Mouse (Mus musculus) right cerebral cortex, postnatal 4 days (tissue): ENCODE measurements around the gene Dvl3.

Experiments used
- DNase-seq: peaks from one replicate; pipeline ENCODE4 v3.0.0-alpha.2; 2022

The Dvl3 gene

DNA sequence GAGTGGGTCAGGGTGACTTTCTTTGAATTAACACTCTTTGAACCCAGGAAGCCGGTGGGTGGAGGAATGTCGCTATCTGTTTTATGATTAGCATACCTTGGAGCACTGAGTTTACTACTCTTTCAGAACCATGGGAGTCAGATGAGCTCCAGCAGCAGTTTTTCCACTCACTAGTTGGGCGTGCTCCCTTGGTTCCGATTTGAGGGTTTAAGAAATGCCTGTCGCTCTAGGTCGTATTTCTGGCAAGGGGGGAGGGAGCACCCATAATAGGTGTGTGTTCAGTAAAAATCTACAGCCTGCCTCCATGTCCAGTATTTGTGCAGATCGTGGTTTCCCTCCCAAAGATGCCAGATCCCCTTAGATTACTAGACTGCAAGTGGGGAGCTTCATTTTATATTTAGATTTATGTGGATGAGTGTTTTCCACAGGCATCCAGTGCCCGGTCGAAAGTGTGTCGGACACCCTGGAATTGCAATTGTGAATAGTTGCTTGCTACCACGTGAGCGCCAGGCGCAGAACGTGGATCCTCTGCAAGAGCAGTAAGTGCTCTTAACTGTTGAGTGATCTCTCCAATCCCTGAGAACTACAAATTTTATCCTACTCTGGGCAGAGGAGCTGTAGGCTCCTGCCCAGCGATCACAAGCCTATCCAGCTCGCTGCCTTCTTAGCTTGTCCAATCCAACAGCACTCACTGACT is 18.7 kb upstream of the Dvl3 start:
- DNase-seq, result no peak

DNA sequence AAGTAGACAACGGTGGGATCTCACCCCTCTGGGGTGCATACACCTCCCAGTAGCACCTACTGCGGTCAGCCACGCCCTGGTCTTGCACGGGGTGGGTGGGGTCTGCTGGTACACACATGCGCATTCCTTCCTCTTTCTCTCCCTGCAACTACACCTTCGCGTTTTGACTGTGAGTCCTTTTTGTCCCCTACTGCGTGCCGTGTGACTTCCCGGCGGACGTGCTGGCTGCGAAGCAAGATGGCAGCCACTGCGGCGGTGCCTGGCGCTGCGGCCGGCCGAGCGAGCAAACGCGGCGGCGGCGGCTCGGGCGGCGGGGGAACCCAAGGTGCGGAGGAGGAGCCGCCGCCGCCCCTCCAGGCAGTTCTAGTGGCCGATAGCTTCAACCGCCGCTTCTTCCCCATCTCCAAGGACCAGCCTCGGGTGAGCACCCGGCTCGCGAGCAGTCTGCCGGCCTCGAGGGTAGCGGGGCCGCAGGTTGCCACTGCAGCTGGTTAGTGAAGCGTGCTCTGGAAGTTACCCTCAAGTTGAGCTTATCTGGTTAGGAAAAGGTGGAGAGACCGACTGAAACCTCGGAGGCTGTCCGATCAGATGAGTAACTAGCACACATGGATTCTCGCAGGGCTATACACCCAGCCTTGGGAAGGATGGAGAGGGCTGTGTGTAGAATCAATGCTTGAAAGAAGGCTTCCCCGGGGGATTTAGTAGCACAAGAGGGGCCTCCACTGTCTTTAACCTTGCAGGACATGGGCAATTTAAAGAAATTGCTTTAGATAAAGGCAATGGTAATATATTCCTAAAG is 17.9 kb upstream of the Dvl3 start, which contains the start of gene Eif2b5:
Eif2b5 (plus strand) TSS at position 141 of the 799 bp plus-strand sequence.
- peak; percentile 78 for DNase-seq

DNA sequence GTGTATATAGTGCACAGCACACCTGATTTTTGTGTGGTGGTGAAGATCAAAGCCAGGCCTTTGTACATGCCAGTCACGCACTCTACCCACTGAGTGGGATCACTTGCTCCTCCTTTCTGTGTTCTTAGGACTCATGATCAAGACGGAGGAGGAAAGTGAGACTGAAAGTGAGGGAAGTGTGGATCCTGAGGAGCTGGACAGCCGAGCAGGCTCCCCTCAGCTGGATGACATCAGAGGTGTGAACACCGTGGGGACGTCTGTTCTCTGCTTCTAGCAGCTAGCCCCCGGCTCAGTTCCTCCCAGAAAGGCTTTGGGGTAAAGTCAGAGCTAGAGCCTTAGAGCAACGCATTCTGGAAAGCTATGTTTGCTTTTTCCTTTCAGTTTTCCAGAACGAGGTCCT is 10.8 kb upstream of the Dvl3 start:
- no peak for DNase-seq

DNA sequence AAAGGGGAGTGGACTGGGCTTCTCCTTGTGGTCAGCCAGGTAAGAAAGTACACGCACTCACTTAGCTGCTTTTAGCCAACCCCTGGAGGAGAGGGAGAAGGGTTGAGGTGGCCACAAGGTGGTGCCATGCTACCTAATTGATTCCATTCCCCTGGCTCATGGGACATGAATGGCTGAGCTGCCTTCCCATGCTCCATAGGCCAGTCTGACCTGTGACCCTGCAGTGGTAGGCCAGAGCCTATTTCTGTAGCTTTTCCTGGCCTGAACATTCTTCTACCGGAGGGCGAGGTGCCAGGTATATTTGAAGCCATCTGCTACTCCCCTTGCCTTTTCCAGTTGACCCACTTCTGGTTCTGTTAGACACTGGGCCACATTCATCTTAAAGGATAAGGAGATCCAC is 7.4 kb upstream of the Dvl3 start:
- no peak for DNase-seq

DNA sequence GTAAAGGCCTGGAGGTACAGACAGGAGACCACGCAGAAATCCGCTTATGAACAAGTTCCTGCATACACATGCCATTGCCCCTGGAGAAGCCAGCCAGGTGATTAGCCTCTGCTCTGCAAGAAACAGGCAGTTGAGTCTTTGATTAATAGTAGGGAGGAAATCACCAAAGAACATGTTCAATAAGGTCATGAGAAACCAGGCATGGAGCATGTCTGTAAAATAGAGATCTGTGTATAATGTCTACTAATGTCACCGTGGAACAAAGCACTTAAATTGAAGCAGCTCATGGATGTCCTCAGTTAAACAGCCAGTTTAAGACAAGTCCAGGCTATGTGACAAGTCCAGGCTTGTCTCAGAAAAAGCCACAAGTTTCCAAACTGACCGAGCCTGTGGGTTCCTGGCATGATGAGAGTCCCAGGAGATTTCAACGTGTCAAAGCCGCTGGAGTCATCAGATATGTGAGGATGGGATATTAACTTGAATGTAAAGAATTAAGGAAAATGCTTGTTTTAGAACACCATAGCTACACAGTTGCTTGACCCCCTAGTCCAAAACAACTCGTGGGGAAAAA is 5.4 kb upstream of the Dvl3 start:
- no peak for DNase-seq

DNA sequence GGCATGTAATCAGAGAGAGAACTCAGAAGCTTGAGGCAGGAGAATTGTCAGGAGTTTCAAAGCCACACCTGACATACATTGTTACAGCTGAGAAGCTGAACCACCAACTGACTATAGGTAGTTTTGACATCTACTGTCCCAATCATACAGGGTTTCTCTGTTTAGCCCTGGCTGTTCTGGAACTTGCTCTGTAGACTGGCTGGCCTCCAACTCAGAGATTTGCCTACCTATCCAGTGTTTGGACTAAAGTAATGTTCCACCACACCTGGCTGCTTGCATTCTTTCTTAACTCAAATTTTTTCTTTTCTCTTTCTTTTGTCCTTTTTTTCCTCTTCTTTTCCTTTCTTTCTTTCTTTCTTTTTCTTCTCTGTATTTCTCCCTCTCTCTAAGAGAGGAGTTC is 750 bp upstream of the Dvl3 start:
- no peak for DNase-seq

DNA sequence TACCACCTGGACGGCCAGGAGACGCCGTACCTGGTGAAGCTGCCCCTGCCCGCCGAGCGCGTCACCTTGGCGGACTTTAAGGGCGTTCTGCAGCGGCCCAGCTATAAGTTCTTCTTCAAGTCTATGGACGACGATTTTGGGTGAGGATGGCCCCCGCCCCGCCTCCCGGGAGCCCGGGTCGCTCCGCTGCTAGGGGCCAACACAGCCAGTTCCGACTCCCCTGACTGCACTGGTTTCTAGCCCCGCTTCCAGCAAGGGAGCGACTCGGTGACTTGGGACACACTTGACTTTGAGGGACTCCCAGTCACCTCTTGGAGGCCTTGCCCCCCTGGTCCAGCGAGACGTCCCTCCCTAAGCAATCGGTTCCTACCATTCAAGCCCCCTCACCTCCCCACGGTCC is 434 bp downstream of the Dvl3 start:
- peak; percentile 39 for DNase-seq

DNA sequence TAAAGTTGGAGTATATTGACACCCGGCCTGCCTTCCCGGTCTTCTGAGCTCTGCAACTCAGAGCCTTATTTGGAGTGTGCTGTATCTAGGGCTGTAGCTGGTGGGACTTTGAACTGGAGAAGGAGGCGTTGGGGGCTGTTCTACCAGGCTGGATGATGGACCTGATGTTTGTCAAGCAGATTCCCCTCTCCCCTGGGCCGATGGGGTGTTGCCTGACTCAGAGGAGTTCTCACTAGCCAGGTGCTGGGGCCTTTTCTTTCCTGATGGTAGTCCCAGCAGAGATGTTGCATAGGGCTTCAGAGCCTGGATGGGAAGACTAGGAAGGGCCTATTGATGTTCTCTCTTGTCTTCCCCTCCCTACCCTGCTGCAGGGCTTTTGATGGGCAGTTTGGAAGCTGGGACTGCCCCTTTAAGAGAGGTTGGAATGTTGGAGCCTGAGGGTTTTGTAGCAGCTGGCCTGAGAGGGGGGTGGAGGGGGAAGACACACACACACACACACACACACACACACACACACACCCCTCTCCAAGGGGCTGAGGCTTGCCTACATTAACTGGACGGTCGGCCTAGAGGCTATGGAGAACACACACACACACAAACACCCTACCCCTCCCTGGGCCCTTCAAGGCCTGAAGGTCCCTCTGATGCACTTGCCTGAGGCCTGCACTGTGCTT is 1.1 kb downstream of the Dvl3 start:
- no peak for DNase-seq

DNA sequence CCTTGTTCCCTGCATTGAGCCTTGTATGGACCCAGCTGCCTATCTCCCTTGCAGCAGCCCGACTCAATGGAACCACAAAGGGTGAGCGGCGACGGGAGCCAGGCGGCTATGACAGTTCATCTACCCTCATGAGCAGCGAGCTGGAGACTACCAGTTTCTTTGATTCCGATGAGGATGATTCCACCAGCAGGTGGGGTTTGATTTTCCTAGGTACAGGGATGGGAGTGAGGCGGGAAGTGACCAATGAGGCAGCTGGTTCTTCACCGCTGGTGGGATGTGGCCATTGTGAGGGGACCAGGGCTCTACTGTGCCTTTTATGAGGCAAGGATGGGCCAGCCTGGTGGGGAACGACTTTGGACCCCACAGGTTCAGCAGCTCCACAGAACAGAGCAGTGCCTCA is 7.1 kb downstream of the Dvl3 start:
- DNase-seq, result no peak

DNA sequence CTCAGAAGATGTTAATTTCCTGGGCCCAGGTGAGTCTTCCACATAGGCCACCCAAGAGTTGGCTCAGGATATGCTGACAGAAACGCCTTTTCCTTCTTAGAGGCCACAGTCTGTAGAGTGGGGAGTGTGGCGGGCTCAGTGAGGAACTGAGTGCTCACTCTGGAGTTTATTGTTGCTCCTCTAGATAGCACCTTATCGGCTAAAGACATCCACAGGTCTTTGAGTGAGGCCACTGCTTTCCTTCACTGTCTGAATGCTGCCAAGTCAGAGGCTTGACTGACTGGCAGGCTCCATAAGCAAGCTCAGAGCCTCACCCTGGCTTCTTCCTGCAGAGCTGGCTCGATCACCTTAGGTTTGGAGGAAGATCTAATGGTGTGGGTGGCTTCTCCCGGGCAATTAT is 12.0 kb downstream of the Dvl3 start:
- DNase-seq, result no peak

DNA sequence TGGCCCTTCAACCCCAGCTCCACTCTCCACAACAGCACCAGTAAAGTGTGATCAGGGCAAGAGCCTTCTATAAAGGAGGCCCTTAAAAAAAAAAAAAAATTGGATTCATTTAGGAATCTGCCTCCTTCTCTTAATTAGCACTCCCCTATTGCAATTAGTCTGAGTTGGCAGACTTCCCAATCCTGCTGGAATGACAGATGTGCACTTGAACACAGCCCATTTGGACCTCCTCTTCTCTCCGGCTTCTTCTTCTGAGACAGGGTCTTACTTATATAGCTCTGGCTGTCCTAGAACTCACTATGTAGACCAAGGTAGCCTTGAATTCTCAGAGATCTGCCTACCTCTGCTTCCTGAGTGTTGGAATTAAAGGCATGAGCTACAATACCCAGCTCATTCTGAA is 12.6 kb downstream of the Dvl3 start:
- no peak for DNase-seq

DNA sequence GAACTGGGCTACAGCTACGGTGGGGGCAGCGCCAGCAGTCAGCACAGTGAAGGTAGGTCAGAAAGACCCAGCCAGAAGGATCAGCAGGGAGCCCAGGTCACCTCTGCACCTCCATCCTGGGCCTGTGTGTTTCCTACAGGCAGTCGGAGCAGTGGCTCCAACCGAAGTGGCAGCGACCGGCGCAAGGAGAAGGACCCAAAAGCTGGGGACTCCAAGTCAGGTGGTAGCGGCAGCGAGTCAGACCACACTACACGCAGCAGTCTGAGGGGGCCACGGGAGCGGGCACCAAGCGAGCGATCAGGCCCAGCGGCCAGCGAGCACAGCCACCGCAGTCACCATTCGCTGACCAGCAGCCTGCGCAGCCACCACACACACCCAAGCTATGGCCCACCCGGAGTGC is 14.2 kb downstream of the Dvl3 start:
- DNase-seq, result no peak

DNA sequence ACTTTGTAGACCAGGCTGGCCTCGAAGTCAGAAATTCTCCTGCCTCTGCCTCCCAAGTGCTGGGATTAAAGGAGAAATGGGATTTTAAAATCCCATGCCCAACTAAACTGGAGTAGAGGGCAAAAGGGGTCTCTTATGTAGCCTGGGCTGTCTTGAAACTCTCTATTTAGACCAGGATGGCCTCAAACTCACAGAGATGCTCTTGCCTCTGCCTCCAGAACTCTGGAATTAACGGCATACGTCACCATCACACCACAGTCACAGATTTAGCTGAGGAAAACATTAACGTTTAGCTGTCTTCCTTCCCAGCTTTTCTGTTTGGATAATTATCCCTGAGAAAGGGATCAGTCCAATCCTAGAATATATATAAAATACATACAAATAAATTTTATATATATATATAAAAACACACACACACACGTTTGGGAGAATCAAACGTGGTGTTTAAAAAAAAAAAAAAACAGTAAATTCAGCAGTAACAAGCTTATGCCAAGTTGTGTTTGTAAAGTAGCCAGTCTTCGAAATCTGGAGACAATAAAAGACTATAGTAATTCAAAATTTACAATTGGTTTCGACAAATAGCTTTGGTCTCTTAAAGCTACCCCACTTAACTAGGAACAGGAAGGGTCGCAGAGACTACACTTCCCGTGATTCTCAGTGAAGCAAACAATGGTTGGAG is 18.0 kb downstream of the Dvl3 start:
- DNase-seq, result no peak

DNA sequence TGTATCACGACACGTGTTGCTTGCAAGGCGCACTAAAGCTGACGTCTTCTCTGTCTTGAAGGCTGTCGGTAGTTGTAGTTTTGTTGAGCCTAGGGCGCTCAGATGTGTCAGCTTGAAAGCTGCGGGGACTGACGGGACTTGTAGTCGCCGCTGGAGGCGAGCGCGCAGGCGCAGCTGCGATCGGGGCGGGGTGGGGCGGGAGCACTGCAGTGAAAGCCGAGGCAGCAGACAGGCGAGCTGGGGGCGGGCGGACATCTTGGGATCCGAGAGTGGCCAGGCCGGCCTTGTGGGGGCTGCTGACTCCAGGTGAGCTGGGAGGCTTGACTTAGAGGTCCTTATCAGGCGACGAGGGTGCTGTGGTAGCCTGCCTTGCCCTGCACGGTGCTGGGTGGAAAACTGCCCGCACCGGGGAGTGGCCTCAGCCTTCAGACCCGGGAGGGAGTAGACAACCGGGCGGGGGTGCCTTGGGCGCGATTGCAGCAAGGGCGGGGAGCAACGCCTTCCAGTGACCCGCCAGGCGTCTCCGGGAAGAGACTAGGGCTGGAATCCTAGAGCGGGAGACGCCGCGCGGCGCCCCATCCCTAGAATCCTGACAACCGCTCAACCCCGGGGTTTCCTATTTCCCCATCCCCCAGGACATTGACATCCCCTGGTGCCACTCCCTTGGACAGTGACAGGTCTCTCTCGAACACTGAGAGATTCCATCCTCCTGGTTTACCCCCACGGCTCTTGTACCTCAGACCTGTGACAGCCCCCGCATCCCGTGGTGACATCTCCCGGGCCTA is 18.7 kb downstream of the Dvl3 start, which contains the start of gene Ap2m1:
Ap2m1 (plus strand) TSS at position 183 of the 785 bp plus-strand sequence.
- peak; percentile 95 for DNase-seq

DNA sequence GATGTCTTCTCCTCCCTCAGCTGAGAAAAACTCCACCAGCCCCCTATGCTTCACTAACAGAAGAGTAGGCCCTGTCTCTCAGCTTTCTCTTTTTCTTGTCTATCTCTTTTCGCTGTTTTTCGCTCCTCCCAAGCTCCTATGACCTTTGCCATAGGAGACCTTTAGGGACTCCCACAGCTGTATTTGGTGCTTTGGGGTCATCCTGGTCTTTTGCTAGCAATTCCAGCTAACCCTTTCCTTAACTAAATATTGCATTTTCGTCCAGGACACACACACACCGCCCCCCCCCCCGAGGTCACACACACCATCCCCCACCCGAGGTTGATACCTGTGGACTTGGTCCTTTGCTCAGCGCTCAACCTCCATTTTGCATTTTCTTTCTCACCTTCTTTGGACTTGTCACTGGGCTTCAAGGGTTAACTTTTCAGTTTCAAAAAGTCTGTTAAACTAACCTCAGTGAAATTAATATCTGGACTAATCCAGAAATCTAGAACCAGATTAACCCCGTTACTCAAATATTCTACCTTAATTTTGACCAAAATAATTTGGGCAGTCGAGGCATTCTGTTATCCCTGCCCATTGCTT is 19.4 kb downstream of the Dvl3 start:
- no peak for DNase-seq

DNA sequence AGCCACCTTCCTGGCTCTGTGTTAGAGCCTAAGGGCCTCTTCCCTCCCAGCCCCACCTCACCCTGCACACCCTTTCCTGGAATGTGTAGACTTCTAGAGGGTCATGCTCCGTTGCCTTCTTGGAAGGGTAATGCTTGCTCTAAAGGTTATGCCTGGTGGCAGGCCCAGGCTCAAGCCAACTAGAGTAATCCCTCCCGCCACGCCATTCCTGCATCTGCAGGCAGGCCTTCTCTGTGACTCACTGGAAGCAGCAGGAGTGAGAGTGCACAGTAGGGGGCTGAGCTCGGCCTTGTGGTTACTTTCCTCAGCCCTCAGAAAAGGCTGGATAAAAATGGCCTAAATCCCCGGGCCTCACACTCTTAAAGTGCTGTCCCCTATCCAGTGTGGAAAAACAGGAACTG is 20.3 kb downstream of the Dvl3 start:
- no peak for DNase-seq

DNA sequence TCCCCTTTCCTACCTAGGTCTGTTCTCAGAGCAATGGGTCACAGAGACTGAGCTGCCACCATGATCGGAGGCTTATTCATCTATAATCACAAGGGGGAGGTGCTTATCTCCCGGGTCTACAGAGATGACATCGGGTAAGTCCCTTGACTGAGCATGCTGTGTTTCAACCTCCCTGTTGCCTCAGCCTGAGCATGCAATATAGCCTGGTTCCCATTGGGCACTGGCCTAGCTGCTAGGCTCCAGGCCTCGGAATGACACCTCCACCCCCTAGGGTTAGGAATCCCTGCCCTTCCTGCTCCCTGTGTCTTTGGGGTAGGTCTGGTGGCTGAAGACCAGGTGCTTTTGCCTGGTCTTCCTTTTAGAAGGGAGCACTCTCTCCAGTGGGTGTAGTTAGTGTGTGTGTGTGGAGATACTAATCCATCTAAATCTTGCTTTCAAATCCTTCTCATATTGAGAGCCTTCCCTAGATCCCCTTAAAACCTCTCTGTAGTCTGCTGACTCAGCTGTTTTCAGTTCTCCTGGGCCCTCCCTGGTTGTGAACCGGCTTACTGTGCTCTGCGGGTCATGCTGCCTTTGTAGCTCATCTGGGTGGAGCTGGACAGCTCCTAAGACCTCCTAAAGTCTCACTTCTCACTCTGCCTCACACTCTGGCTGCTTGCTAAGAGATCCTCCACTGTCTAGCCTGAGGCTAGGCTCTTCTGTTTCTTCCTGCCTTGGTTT is 21.0 kb downstream of the Dvl3 start:
- DNase-seq, result no peak

DNA sequence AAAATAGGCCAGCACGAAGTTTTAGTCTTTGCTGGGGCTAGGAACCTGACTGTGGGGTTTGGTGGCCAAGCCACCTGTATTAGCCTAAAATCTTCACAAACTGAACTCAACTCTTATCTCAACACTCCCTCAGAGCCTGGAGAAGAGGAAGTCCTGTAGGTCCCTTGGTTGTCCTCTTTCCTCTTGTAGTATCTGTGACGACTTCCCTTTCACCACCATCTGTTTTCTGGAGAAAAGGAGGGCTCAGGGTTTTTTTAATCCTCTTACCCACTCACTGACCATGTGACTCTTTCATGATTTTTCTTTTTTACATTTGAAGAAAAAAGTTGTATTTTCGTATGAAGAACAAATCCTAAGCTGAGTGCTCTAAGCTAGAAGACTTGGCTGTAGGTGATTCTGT is 22.9 kb downstream of the Dvl3 start:
- no peak for DNase-seq

DNA sequence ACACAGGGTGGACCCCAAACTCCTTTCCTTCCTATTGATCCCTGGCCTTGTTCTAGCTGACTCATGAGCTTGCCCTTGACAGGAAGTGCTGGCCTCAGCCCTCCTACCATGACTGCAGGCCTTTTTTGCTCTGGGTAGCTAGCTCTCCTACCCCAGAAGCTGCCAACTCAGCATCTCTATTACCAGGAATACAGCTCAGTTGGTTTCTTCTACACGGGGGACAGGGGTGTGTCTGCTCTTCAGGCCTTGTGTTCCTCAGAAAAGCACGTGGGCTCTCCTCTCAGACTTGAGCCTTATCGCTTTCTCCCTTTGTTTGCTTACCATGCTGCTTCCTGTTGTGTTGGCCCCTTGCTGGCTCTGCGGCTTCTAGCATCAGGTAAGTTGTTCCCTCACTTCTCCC is 23.7 kb downstream of the Dvl3 start:
- no peak for DNase-seq

DNA sequence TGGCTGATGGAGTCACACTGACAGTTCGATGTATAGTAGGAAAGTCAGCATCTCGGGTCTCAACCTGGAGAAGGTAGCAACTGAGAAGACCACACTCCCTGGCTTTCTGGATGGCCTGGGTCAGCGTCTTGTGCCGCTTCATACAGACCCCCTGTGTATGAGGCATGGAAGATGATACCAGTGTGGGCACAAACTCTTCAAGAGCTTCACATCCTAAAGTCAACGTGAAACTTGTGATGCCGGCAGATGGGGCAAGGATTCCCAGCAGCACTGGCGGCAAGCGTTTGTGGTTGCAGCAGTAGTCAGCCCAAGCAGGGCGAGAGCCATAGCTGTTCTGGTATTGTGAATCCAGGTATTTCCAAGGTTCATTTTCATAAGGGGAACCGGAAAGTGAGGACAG is 28.9 kb downstream of the Dvl3 start:
- DNase-seq, result no peak

DNA sequence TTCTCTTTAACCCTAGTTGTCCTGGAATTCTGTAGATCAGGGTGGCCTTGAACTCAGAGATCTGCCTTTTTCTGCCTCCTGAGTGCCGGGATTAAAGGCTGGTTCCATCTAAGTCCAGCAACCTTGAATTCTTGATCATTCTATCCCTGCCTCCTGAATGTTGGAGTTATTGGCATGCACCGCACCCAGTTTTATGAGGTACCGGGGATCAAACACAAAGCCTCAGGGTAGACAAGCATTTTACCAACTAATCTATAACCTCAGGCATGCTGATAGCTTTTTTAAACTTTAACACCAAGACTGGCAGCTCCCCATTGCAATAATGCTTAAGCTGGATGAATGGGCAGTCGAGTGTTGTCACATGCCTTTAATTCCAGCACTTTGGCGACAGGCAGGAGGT is 30.6 kb downstream of the Dvl3 start:
- DNase-seq, result no peak
